Mouse (Mus musculus) regulatory T cell (primary cell): ENCODE data around the gene Arhgef1.
"Not testable (repeated sequence)": the region's sequence is repeated elsewhere in the genome, so short reads cannot be mapped to it uniquely, and the experiment has no call there.

Experiments
- in situ Hi-C: fragments of 300-600 bp; cut with MboI, MseI; formaldehyde crosslinking; loops from one replicate; pipeline ENCODE4 v1.15.1; 2025; ENCODE audit warnings: high pct_unique_total_duplicates

Arhgef1 gene

DNA sequence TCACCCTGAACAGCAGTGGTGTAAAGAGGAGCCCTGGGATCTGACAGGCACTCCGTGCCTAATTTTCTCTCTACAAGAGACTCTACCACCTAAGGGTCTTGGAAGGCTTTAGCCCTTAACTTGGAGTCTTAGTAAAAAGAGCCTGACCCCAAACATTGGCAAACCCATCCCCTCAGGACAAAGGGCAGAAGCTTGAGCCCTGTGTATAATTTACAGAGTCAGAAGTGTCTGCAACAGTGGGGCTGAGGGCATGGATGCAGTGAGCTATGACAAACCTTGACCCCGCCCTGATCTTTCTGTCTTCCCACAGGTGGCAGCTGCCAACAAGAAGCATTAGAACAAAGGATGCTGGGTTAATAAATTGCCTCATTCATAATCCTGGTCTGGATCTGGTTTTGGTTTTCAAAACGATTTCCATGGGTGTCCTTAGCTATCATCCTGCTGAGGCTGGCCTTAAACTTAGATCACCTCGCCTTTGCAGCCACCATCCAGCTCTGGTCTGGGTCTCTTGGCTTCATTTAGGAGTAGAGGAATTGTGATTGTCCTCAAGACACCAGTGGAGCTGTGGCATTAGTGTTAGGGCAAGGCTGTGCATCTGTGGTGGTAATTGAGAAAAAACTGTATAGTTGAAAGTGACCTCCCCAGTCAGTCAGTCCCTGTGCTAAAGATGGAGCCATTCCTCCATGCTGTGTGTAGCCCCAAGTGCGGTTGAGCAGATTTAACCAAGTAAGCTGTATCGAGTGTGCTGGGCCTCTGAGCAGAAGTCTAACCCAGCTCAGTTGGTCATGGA is 13.1 kb upstream of the Arhgef1 start:
- in situ Hi-C loops = loop anchor here (5.0 kb wide), 1 partner anchor 83 kb away; the partner anchor contains the start of gene Rabac1

DNA sequence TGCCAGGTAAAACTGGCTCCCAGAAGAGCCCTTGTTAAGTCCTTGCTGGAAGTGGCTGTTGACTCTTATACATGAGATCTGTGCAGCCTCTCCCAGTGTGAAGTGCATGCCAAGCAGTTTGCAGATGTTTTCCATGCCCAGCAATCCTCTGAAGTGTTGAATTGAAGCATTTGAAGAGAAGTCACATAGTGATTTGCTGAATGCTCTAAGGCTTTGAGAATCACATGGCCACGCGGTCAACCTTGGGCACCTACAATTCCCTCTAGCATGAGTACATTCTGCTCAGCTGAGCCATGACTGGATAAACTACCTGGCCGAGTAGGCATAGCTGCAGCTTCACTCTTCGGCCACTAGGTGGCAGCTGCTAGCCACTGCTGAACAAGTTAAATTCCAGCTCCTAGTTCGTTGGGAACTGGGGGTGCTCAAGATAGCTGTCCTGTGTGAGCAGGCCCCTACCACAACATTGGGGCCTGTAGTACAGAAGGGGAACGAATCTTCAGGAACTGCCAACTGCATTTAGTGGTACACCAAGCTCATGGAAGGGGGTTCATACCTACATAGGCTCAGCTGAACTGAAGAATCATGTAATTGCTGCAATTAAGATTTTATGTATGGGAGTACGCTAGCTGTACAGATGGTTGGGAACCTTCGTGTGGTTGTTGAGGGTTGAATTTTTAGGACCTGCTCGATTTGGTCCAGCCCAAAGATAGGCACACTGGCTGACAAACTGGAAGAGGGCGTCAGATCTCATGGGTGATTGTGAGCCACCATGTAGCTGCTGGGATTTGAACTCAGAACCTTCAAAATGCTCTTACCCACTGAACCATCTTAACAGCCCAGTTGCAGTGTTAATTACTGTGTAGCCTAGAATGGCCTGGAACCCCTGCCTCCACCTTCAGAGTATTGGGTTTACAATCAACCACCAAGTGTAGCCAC is 12.2 kb upstream of the Arhgef1 start:
- in situ Hi-C loops = no loop called here

DNA sequence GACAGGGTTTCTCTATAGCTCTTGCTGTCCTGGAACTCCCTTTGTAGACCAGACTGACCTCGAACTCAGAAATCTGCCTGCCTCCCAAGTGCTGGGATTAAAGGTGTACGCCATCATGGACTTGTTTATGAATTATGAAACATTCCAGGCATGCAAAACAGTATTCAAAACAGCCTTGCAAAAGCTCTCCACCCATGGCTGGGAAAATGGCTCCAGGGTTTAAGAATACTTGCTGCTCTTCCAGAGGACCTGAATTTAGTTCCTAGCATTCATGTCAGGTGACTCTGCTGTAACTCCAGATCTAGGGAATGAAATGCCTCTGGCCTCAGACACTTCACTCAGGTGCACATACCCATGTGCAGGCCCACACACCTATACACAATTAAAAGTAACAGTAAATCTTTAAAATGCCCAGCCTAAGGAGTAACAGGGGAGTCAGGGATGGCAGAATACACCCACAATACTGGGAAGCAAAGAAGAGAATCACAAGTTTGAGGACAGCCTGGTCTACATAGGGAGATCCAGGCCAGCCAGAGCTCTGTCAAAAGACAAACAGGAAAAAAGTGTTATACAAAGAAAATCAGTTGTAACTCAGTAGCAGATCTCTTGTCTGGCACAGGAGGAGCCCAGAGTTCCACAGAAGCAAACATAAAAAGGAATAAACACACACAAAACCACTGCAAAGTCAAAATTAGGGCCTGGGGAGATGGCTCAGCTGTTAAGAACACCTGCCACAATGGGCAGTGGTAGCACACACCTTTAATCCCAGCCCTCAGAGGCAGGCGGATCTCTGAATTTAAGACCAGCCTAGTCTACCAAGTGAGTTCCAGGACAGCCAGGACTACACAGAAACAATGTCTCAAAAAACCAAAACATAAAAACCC is 11.2 kb upstream of the Arhgef1 start:
- in situ Hi-C loops = no loop called here

DNA sequence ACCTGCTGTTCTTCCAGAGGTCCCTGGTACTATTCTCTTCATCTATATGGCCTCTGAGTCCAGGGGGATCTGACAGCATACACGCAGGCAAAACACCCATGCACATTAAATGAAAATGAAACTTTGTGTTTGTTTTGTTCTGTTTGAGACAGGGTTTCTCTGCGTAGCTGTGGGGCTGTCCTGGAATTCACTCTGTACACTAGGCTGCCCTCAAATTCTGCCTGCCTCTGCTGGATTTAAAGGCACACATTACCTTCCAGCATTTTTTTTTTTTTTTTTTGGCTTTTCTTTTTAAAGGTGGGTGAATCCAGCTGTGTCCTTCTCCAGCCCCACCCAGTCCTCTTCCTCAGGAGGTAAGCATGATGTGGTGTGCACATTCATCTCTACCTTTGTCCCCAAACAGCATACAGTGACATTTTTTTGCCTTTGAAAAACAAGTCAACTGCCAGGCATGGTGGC is 10.6 kb upstream of the Arhgef1 start:
- in situ Hi-C loops = no loop called here

DNA sequence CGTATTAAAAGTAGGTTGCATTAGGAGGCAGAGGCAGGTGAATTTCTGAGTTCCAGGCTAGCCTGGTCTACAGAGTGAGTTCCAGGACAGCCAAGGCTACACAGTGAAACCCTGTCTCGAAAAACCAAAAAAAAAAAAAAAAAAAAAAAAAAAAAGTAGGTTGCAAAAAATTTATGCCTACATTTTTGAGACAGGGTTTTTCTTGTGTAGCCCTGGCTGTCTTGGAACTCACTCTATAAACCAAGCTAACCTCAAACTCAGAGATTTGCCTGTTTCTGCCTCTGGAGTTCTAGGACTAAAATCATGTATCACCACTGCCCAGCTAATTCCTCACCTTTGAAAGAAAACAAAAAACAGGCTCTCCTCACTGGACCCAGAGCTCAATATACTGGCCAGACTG is 7.0 kb upstream of the Arhgef1 start:
- in situ Hi-C loops = not testable (repeated sequence)

DNA sequence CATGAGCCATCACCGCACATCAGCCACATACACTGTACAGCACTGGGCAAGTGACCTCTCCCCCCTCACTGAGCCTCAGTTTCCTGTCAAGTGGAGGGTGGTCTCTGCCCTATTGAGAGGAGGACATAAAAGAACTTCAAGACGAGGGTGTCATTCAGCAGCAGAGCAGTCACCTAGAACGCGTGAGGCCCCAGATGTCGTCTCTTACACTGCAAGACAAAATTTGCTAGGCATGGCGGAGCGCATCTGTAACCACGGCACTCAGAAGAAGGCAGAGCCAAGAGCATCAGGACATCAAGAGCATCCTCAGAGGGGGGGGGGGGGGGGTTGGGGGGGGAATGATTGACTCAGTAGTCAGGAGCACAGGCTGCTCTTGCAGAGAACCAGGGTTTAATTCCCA is 6.4 kb upstream of the Arhgef1 start:
- in situ Hi-C loops = no loop called here

DNA sequence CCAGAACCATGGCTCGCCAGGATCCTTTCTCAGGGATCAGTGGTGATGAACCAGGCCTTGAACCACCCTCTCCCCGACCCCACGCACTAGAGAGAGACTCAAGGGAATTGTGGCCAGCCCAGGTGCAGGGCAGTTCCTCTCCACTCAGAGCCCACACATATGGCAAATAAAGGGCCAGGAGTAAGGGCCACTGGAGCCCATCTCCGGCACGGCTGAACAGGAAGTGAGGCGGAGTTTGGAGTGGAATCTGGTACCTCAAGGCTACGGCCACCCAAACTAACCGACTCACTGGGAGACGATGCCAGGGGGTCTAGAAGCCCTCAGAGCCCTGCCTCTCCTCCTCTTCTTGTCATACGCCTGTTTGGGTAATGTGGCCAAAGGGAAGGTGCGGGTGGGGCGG is 5.5 kb upstream of the Arhgef1 start, which contains the start of gene Cd79a:
Gene Cd79a, plus strand, starts transcription at position 158 of the 400 bp plus-strand sequence.
- in situ Hi-C loops = no loop called here

DNA sequence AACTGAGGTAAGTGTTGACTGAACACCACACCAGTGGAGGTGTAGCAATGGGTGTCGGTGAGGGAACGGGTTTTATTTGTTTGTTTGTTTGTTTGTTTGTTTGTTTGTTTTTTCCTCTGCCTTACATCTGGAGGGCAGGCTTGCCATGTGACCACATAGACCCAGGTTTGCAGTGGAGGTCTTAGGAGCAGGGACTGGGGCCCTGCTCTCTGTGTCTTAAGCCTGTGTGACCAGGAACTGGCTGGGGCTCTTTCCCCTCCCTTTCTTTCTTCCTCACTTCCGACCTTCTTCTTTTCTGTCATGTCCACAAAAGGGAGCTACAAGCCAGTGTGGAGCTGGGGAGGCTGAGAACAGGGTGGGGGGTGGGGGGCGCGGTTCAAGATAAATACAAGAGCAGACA is 4.8 kb upstream of the Arhgef1 start:
- in situ Hi-C loops = no loop called here

DNA sequence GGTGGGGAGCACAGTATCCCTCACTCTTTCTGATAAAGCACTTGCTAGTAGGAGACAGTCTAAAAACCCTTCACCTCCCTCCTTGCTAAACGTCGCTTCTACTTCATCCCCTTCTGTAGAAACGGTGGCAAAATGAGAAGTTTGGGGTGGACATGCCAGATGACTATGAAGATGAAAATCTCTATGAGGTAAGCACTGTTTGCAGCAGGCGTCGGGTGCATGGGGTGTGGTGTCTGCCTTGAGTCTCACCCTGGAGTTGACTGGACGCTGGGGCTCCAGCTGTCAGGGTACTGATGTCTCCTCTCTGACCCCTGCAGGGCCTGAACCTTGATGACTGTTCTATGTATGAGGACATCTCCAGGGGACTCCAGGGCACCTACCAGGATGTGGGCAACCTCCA is 1.6 kb upstream of the Arhgef1 start:
- in situ Hi-C loops = no loop called here

DNA sequence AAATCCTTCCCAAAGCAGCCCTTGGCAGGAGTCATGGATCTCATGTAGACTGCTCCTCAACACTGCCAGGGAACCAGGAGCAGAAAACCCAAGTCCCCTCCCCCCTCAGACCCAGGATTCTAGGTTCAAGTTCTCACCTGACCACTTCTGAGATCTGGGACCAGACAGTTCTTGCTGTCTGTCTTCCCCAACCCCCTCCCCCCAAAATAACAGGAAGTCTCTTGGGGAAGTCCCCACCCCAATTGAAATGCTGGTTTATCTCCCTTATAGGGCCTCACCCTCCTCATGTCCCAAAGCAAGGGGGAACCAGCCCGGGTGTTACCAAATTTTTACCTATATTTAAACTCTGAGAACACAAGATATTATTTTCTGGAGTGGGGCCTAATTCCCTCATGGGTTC is 870 bp upstream of the Arhgef1 start:
- in situ Hi-C loops = no loop called here

DNA sequence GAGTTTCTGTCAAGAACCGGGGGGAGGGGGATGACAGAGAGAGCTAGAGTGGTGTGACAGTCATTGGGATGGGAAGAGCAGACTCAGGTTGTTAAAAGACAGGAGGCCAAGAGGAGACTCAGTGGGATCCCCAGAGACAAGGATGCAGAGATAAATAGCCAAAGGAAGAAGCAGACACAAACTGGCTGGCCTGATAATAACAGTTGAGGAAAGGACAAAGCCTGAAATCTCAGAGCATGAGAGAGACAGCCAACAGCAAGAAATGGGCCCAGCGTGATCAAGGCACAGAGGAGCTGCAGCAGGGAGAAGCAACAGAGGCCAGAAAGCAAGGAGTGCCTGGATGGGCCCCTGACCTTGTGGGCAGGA is 465 bp upstream of the Arhgef1 start:
- in situ Hi-C loops = no loop called here

DNA sequence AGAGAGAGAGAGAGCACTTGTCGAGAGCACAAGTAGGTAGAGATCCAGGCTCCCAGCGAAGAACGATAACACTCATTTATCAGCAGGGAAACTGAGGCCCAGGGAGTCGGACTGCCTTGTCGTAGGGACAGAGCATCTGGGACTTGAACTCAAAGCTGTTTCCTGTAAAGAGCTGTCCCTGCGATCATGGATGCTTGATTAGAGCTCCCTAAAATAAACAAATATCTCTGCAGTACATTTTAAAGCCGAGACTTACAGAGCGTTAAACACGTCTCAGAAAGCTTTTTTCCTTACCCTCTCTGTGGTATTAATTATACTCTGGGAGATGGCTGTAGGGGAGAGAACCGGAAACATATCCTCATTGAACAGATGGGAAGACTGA is 723 bp downstream of the Arhgef1 start:
- in situ Hi-C loops = no loop called here

DNA sequence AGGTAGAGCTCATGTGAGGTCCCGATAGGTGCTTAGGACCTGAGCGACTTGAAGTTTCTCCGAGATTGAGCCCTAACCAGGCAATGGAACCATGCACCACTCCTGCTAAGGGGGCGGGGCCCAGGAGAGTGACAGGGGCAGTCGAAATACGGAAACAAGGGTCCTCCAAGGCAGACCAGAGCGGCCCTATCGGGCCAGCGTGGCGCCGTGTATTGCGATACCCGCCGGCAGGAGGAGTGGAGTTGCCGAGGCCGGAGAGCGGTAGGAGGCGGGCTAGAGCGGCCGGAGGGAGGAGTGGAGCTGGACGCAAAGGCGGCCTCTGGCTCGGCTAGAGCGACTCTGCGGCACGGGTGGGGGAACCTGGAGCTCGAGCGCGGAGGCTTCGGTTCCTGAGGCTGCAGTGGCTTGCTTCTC is 1.4 kb downstream of the Arhgef1 start:
- in situ Hi-C loops = no loop called here

DNA sequence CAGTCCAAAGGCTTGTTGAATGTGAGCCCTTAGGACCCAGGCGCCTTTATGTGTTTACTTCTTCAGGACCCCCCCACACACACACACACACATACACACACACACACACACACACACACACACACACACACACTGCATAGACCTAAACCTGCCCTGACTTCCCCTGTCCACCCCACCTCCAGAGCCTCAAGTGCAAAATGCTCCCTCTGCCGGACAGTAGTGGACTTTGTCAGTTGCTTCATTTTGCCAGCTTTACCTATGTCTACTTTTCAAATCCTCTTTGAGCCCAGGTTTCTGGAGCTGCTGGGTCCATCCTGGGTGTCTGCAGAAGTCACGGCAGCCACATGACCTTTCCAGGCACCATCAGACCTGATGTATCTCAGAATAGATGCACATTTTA is 2.2 kb downstream of the Arhgef1 start:
- in situ Hi-C loops = no loop called here

DNA sequence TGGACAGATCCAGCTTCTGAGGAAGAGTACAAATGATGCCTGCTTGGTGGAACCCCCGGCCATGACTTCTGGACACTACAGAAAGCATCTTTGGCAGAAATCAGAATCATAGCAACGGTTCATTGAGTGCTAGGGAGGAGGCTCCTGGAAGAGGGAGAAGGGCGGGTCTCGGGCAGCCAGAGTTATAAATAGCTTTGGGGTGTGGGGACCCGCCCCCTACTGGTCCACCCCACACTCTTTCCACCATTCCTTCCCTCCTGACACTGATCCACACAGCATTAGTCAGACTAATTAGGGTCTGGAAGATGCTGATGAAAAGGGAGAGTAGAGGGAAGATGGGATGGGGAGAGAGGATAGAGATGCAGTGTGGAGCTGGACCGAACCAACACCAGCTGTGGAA is 3.8 kb downstream of the Arhgef1 start:
- in situ Hi-C loops = no loop called here

DNA sequence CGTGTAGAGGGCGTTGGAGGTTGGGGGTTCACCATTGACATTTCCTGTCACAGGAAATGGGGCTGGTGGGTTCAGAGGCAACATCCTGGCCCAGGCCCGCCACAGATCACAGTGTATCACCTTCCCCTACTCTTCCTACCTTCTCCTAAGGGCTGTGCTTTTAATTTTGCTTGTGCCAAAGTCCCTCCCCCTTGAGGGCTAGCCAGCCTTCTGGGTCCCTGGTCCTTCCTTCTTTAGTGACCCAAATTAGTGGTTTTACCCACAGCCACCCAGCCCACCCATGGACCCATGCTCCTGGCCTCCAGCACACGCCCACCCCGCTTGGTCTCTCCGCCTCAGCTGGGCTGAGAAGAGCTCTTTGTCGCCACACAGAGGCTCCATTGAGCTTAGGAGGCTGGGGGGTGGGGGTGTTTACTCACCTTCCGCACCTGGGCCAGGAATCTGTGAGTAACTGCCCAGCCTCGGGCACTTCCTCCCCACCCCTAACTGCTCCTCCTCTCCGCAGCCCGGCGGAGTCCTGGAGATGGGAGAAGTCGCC is 4.6 kb downstream of the Arhgef1 start:
- in situ Hi-C loops = no loop called here

DNA sequence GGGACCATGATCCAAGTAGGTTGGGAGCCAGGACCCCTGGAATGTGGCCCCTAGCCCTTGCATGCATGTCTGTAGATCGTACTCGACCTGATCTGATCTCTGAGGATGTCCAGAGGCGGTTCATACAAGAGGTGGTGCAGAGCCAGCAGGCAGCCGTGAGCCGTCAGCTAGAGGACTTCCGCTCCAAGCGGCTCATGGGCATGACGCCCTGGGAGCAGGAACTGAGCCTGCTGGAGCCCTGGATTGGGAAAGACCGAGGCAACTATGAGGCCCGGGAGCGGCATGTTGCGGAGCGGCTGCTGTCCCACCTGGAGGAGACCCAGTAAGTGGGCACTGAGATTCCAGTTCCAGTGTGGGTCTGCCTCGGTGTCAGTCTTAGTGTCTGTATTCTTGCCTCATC is 9.8 kb downstream of the Arhgef1 start:
- in situ Hi-C loops = no loop called here

DNA sequence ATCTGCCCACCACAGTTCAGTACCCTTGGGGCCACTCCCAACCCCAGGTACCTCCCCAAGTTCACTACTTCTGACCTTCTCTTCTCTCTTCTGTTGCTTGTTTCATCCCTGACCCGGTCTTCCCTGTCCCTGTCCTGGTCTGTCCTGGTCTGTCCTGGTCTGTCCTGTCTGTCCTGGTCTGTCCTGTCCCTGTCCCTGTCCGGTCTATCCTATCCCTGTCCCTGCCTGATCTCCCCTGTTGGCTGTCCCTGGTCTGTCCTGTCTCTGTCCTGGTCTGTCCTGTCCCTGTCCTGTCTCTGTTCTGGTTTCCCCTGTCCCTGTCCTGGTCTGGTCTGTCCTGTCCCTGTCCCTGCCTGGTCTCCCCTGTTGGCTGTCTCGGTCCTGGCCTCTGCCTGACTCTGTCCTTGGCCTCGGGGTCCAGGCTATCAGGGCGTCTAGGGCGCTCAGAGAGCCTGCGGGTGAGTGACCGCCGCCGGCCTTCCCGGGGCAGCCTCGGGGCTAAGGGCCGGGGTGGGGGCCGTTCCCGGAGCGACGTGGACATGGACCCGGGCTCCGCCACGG is 16.1 kb downstream of the Arhgef1 start:
- in situ Hi-C loops = no loop called here

DNA sequence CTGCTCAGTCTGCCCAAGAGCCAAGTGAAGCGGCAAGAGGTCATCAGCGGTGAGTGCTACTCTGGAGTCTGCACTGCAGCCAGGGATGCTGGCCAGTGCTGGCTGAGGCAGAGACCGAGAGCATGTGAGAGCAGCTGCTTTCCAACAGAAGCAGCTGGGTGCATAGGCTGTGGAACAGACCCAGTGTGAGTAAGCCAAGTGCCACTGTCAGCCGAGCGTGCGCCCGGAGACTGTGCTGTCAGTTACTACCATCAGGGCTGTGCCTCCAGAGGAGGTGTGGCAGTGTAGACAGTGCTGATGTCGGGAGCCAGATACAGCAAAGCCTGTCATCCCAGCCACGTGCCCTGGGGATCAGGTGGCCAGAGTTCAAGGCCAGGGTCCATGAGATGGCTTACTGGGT is 17.0 kb downstream of the Arhgef1 start:
- in situ Hi-C loops = no loop called here

DNA sequence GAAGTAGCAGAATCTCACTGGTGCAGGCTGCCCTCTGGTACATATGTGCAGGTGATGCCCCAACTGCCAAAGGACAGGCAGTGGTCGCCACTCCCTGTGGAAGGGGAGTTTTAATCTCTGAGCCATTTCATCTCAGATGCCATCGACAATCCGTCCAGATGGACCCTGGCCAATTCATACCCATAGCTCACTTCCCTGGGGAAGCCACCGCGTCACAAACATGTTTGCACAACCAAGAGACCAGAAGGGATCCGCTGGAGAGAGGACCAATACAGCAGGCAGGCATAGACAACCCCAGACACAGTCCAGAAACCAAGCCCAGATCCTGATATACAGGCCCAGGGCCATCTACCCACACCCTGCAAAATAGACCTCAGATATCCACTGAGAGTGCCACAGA is 27.8 kb downstream of the Arhgef1 start:
- in situ Hi-C loops = no loop called here

DNA sequence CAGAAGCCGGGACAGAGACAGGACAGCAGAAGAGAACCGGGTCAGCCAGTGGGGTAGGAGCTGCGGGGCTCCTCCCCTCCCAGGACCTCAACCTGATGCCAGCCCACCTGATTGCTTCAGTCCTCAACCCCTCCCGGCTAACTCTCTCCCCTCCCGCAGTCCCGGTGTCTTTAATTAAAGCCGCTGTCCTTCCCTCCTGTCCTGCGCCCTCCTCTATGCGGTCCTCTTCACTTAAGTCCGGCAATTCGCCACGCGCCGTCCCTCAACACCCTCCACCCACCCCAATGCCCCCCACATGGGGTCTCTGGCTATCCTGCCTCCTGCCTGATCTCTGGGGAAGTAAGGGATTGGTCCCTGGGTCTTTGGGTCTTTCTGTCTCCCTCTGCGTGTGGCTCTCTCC is 28.9 kb downstream of the Arhgef1 start:
- in situ Hi-C loops = no loop called here
